Mouse (Mus musculus) E14TG2a.4 (cell line): ENCODE results near the gene Cd200r3.

ENCODE experiments used
- CTCF ChIP-seq: conservative IDR thresholded peaks from 2 replicates; pipeline ENCODE4 v1.5.1; 2014; ENCODE audit warnings: low read length
- NANOG ChIP-seq: IDR thresholded peaks from 2 replicates; pipeline ENCODE4 v1.6.1; 2014; ENCODE audit warnings: borderline replicate concordance, low read length, mixed read lengths

- TF ChIP-seq CTCF (no peak), NANOG (no peak)
These were observed 8.1 kb downstream of the Cd200r3 start for GRCm38 (mm10) chr16:44951360-44952114.
